Mouse (Mus musculus) G1E (cell line): Measurements from ENCODE around the gene Mier1.

ENCODE experiments used
- CTCF ChIP-seq: IDR thresholded peaks from 2 replicates; pipeline ENCODE4 v1.5.1; 2012; ENCODE audit warnings: low read depth, low read length, inconsistent platforms, mixed read lengths
- GATA1 ChIP-seq: IDR thresholded peaks from 2 replicates; pipeline ENCODE4 v1.6.1; 2012; ENCODE audit warnings: borderline replicate concordance, low read length, inconsistent platforms, mixed read lengths
- GATA2 ChIP-seq: IDR thresholded peaks from 2 replicates; pipeline ENCODE4 v1.6.1; 2012; ENCODE audit warnings: low read depth, low read length, inconsistent platforms, borderline replicate concordance
- POLR2AphosphoS5 ChIP-seq: IDR thresholded peaks from 2 replicates; pipeline ENCODE4 v1.6.1; 2012; ENCODE audit warnings: low read depth, low read length, inconsistent platforms; ENCODE audit not compliant: insufficient replicate concordance
- TAL1 ChIP-seq: conservative IDR thresholded peaks from 2 replicates; pipeline ENCODE4 v1.6.1; 2012; ENCODE audit warnings: low read depth, low read length, inconsistent platforms, mixed read lengths

DNA sequence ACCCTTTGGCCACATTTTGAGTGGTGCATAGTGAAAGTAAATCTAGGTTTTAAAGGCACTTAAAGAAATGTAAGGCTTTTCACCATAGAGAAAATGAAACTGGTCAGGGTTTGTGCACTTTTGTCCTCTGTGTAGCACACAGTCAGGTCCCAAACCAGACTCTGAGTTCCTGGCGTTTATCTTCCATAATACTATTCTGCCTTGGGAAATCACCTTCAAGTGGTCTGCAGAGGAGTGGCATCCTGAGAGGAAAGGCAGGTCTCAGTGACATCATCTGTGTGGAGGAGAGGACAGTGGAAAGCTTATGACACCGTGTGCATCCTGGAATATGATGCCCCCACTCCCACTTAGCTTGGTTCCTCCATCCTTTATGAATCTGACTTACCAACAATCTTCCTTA is 8.9 kb downstream of the Mier1 start:
- TF ChIP-seq GATA1 (no peak), CTCF (no peak), TAL1 (no peak), GATA2 (no peak), POLR2AphosphoS5 (no peak)
